Mouse (Mus musculus): Measurements from ENCODE around the gene Pon1.

The Pon1 gene

DNA sequence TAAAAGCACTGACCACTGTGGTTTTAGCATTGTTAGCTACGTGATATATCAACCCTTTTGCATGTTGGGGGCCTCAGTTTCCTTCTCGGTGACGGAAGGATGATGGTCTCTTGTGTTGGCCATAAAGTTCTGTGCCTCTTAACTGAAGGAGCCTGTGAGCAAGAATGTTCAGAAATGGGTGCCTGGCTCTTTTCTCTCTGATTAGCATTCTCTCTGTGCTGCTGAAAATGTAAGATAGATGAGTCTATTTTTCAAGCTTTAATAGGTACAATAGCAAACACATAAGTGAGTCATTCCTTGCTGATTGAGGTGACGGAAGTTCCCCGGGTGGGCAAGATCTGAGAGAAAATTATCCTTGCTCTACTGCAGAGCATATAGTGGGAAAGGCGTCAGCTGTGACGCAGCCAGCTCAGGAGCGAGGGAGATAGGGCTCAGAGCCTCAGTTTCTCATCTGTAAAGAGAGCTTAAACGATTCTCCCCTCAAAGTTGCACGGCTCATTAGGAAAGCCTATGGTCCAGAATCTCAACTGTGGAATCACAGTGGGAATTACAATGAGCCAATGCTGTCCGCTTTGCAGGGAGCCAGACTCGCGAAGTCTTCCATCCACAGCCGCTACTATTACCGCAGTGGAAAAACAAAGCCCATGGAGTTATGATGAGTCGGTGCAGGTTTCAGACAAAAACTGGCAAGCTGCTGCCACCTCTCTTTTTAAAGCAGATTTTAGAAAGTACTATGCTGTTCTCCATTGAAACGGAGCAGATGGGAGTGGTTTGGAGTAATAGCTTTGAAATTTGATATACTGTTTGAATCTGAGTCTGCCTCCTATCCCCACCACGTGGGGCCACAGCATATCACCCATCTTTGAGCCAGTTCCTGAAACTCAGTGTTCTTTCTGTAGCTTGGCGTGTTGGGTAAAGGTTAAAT lies 15.5 kb downstream of the Pon1 start:
- in situ Hi-C loops (cut with MboI, MseI): loop anchor here in 1 of 2 experiments (10.0 kb wide), 1 partner anchor 1387 kb away; no protein-coding TSS in a partner anchor

DNA sequence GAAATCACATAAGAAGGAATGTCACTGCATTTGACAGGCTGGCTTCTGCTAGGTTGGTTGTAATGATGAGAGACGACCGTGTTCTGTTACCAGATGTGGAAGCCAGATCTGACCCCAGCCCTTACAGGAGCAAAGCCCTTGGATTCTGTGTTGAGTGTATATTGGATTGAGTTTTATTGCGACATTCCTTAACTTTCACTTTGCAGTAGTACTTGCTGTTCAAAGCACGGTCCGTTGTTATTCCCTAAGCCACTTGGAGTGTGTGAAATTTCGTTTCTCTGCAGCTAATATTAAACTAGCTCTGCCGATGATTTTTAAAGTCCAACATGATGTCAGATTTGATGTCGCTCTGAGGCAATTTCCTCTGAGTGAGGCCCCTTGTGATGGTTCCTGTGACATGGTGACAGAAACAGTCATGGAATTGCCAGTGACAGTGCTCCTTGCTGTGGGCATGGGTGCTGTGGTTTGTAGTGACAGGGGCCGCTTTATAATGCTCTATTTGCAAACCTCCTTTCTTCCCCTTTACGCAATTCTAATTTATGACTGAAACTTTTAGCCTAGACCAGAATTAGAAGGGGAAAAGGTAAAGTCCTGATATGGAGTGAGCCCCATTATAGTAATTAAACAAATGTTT lies 19.4 kb downstream of the Pon1 start:
- in situ Hi-C loops (cut with MboI, MseI): loop anchor here in 1 of 2 experiments (10.0 kb wide), 1 partner anchor 1391 kb away; no protein-coding TSS in a partner anchor

DNA sequence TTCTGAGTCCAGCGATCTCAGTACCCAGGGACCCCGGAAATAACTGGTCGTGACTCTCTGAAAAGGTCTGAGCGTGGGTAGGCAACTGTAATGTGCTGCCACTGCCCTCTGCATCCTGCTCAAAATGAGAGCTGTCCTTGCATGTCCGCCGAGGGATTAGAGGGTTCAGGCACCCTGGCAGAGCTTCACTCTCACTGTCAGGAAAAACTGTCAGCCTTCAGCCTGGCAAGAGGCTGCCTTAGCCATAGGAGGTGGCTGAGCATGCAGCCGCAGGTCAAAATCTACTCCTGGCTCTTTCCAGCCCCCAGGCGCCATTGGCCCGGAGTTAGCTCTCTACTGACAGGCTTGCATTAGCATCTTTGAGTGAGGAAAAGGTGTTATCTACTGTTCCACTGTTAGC lies 21.2 kb downstream of the Pon1 start:
- in situ Hi-C loops (cut with MboI, MseI): loop anchor here in 1 of 2 experiments (10.0 kb wide), 1 partner anchor 1392 kb away; no protein-coding TSS in a partner anchor

DNA sequence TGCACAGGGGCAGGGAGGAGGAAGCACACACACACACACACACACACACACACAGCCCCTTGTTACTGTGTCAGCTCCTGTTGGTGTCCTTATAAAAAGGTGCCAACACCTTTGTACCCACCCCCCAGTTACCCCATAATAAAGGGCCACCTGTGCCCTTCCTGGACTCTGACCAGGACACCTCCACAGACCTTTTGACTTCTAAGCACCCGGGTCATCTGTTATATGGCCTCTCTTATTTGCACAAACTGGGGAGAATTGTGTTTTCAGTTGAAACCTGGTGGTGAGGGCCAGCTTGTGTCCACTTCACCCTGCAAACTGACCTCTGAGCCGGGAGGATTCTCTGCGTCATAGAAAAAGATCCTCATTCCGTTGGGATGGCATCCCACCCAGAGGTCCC lies 22.3 kb downstream of the Pon1 start:
- in situ Hi-C loops (cut with MboI, MseI): loop anchor here in 1 of 2 experiments (10.0 kb wide), 1 partner anchor 1393 kb away; no protein-coding TSS in a partner anchor

DNA sequence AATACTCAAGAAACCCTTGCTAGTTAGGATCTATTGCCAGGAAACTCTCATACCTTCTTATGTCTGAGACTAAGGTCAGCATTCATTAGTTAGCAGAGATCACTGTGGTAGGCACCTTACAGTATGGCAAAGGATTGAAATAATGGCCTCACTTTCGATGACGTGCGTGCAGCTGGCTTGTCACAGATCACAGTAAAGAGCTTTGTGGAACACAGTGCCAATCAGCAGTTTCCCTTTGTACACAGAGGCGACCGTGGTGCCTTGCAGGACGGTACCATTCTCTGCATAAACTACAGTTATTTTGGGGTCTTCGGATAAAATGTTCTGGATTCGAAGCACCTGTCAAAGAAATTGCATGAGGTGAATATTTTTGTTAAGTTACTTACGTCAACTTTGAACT lies 25.6 kb downstream of the Pon1 start:
- in situ Hi-C loops (cut with MboI, MseI): no loop called here

DNA sequence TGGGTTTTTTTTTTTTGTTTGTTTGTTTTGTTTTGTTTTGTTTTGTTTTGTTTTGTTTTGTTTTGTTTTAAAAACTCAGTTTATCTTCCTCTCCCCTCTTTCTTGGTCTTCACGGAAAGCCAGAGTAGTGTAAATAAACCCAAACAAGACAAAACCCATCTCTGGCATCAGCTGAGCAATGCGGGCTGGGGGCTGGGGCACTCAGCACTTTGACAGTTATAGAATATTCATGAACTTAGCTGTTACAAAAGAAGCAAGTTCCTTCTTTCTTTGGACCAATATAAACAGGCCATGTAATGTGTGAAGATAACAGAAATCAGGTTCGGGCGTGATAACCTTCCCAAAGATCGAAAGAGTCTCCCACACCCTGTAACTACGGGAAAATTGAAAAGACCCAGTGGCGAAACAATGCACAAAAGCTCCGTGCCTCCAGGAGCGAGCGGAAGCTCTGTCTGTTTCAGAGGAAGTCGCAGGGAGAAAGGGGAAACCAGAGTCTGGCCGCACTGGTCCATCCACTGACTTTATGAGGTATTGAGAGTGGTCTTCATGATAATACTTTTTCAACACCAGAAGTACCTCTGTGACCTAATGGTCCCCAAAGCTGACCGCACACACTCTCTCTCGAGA lies 26.6 kb downstream of the Pon1 start:
- in situ Hi-C loops (cut with MboI, MseI): no loop called here

DNA sequence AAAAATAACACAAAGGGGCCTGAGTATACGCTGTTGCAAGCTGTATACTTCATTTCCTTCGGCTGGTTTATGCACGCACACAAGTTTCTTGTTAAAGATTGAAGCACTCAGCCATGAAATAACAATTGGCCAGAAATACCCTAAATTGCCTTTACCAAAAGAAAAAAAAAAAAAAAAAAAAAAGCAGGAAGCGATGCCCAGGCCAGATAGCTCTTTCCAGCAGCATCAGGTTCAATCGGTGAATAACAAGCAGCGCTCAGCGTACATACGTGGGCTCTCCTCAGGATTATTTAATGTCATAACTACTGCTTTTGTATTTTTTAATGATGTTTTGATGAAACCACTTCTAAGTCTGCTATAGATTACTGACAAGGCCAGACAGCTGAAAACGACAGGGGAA lies 28.9 kb downstream of the Pon1 start:
- in situ Hi-C loops (cut with MboI, MseI): no loop called here

DNA sequence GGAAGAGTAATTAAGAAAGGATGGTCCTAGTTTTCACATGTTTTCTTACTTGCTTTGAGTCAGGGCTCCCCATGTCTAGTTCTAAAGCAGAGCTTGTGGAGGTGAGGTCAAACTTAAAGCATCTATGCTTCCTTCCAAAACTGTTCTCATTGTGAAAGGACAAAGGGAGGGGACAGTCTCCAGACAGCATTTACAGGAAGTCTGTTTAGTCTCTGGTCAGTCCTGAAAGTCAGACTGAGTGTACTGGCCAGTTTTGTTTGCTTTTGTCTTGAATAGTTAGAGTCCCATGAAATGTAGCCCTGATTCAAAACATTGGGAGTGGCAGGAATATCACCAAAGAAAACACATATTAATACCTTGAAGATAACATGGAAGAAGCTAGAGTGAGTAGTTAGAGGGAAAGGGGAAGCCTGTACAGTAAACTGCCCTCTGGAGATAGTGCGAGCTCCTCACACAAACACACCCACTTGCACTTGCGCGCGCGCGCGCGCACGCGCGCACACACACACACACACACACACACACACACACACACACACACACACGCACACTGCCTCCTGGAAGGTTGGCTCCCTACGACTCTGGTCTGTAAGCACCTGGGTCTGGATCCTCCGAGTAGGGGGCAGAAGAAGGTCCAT lies 30.1 kb downstream of the Pon1 start:
- in situ Hi-C loops (cut with MboI, MseI): no loop called here

DNA sequence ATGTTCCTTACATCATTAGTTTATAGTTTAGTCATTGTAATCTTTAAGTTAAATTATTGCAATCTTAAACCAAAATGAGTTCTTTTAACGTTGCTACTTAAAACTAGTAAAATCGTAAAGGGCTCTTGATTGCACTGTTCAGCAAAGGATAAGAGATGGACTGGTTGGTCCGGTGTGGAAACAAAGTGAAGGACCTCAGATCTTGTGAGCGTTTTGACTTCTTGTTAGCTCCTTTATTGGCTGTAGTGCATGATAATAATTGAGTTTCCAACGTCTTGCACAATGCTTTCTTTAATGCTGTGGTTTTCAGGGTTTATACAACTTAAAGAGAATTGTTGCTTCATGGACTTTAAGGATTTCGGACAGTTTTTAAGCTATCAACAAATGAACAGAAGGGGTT lies 31.7 kb downstream of the Pon1 start:
- in situ Hi-C loops (cut with MboI, MseI): no loop called here

DNA sequence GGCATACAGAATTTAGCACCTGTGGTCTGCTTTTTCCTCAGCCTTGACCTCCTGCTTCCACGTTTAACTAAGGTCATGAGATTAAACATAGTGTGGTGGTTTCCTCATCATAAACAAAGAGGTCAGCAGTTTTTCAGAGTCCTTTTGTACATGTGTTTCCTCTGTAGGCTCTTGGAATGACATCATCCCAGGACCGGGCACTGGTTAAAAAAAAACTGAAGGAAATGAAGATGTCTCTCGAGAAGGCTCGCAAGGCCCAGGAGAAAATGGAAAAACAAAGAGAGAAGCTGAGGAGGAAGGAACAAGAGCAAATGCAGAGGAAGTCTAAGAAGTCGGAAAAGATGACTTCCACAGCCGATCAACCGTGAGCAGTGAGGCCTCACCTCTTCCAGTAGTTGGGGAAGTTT lies 34.4 kb downstream of the Pon1 start:
- in situ Hi-C loops (cut with MboI, MseI): no loop called here

DNA sequence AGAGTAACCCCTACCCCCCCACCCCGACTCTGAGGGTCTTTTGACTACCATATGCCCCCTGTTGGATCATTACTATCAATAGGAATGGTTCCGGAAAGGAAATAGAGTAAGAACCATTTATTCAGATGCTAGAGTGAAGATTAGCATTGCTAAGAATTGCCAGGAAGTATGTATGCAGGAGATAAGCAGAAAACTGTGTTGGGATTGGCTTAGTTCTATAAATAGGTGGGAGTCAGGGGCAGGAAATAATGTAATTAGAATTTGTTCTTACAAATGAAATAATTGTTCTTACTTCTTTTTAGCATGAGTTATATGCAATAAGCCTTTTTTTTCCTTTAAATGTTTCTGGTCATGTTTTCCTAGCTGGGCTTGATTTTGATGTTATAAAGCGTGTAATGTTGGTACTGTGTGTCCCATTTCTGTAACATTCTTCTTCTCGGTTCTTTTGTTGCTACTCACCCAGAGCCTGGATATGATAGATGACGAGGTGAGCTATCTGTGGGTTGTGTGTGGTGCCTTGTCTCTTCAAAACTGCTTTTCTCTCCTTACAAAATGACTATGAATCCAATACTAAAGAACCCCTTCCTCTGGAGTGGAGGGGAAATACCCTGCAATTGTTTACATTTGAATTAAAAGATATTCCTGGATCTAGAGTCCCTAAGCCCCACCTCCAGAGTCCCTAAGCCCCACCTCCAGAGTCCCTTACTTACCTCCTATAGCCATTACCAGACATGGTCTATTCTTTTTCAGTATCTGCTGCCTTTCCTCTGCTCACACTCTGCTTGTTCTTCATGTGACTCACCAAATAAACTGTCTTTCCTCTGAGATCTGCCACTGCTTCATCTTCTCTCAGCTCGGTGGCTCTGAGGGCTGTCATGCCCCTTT lies 37.0 kb downstream of the Pon1 start:
- in situ Hi-C loops (cut with MboI, MseI): no loop called here

DNA sequence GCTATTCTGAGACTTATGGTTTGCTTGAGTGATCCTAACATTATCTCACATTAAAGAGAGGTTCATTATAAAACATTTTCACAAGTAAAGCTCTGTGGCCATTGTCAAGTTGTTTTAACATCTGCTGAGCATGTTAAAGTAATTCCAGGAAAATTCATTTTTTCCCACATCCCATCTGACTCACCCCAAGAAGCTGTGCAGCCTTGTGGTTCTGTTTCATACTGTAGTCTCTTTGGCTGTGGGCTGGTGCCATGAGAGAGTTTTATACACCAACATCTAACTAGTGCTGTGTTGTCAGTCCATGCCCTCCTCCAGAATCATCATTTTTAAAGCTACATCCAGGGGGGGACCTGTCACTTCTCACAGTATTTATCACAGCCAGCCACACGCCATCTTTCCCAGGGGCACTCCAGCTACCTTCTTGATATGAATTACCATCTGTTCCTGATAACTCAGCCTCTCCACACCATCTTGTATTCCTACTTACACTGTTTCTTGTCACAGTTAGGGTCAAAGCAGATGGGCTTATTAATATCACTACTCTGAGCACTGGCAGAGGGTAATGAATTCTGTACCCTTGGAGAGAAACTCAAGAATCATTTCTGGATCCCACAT lies 38.3 kb downstream of the Pon1 start:
- in situ Hi-C loops (cut with MboI, MseI): no loop called here

DNA sequence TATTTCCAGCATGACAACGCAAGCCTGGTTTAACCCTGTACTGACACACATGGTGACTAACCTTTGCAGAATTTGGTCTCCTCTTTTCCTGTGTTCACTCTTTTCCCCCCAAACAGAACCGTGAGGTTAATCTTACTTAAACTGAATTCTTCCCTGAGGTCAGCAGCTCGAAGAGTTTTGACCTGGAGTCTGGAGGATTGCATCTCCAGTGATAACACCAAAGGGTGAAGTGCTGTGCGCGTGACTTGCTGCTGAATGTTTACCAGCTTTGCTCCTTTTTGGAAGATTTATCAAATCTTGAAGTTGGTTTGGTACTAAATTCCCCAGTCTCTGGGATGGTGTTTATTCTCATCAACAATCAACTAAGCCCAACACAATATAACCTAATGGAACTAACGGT lies 39.0 kb downstream of the Pon1 start:
- in situ Hi-C loops (cut with MboI, MseI): no loop called here

DNA sequence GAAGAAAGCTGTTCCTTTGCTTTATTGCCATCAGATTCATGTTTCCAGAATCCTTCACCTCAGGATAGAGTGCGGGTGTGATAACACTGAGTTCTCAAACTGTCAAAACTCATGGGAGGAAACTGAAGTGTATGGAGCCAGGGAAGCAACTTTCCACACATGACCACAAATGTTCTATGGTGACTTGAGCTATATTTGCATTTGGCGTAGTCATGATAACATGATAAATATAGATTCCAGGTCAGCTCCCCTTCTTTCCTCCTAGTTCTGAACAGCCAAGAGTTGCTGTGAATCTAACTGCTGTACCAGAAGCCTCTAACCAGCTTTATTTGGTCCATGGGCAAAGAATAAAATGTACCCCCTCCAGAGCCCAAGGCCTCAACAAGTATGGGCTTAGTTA lies 41.6 kb downstream of the Pon1 start:
- in situ Hi-C loops (cut with MboI, MseI): no loop called here

DNA sequence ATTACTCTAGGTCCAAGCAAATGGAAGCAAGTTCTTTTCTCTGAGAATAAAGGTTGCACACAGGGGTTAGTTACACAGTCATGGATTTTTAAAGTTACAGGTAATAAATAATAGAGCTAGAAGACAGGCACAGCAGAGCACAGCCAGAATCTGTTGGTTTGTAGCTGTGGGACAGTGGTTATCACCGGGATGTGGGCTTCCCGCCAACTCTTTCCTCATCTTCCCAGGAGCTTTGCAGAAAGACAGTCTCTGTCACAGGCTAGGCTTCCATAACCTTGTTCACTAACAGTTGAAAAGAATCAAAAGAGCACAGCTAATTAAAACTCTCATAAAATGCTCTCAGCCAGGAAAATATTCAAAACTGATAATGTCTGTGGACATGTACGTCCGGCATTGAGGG lies 42.6 kb downstream of the Pon1 start:
- in situ Hi-C loops (cut with MboI, MseI): no loop called here

DNA sequence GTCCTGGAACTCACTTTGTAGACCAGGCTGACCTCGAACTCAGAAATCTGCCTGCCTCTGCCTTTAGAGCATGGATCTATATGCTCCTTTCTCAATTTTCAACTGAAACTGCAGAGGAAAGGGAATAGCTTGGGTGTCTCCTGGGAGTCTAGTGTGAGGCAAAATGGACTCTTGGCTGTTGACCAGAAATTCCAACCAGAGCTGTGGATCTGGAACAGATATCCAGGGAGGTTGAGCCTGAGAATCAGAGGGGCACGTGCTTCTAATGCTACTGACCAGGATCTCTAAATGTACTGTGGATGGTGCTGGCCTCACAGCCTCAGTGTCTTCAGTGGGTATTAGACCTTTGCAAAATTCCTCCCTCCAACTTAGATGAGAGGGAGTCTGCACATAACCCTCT lies 43.8 kb downstream of the Pon1 start:
- in situ Hi-C loops (cut with MboI, MseI): no loop called here

DNA sequence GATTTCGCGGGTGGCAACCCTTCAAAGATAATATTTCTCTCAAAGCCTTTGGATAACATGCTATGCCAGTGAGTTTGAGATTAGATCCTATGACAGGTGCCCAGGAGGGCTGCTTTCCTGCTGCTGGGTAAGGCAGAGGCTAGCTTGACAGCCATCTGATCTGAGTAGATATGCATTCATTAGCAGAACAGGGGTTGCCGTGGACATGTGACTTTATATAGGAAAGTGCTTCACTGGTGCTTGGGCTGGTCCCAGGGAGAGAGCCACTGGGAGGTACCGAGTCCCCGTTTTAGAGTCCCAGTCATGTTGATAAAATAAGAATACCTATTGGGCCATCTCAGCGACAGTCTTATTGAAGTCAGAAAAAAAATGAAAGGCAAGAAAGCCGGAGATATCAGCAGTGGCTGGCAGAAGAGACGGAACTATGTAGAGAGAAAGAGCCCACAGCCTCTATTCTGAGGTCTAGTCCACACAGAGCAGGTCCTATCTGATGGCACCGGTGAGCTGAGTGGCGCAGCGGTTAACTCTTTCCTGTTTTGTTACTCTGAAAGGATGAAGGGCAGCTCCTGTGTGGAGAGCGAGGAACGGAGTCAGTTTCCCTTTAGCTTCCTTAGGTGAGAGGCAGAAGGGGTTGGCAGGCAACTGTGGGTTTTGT lies 46.1 kb downstream of the Pon1 start:
- in situ Hi-C loops (cut with MboI, MseI): no loop called here

DNA sequence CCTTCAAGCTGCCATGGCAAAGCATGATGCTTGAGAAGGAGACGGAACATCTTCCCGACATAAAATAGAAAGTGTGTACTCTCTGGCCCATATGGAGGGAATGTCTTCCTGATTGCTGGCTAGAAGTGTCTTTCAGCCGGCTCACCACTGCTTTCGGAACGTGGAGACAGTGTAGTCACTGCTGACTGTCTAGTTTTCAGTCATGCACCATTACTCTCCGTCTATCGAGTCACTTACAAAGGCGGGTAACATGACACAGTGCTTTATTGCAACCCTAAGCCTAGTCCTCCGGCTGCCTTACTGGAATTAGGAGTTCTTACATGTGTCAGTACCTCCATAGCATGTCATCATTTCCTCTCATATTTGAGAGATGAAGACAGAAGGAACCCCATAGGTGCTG lies 54.1 kb downstream of the Pon1 start:
- in situ Hi-C loops (cut with MboI, MseI): no loop called here

DNA sequence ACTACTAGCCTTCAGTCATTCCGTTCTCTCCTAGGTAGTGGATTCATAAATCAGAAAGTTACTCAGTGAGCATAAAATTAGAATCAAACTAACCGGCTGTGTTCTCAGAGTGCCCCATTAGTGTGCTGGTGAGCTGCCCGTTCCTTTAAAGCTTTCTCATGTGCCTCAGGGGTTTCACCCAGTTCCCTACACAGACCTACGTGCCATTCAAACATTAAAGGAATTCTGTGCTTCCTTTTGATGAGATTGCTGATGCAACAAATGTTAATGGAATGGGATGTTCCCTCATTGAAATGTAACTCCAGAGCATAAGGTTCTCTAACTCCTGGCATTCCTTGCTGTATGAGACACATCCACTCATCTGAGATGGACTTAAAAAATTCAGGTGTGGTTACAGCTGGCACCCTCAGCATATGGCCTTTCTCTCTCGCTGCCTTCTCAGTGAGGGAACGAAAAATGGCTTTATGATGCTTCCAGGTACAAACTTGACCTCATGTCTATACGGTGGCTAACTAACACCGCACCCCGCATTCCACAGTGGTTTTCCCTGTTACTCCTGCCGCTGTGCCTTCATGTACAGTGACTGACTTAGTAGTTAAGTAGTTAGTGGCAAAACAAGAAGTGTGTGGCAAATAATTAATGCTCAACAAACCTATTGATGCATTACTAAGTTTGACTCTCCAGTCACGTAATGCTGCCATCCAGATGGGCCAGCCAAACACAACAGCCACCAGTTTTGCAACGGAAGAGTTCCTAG lies 54.7 kb downstream of the Pon1 start:
- in situ Hi-C loops (cut with MboI, MseI): no loop called here

Measured in T-helper 17 cell (primary cell).